Mouse (Mus musculus): ENCODE measurements around the gene Mthfd1l. TPM values are rescaled to one million over a fixed set of nuclear protein-coding genes. Genes with fewer than 3 reads are reported as not detected.

The Mthfd1l gene
- polyA plus RNA-seq, 1 experiment from 2014 or later = 13.0 TPM

GRCm38 (mm10) chr10:4143381-4143780, 170.5 kb downstream of the Mthfd1l start:
- Histone ChIP-seq H3K4me1 (peaks cover 16% of the 10 kb centered on the region; the same call in 1 of the 2 replicates), H3K27ac (replicated peaks) (no peak overlapping the region), H3K4me3 (no peak overlapping the region), H3K9me3 (no peaks in the 10 kb centered on the region), H3K9ac (no peak overlapping the region), H3K27me3 (replicated peaks) (no peaks in the 10 kb centered on the region), H3K4me2 (no peak overlapping the region), H3K36me3 (no peaks in the 10 kb centered on the region)
- no peak for ATAC-seq (ENCODE audit: extremely low read depth, insufficient number of reproducible peaks, low FRiP score, low TSS enrichment)
- 84% methylated on average over 1 of the region's 1 CpGs for WGBS

- H3K4me1 ChIP-seq = peaks cover 8% of the 10 kb centered on the region; the same call in 1 of the 2 replicates
- H3K27me3 ChIP-seq (replicated peaks) = no peaks in the 10 kb centered on the region
These were observed 172.3 kb downstream of the Mthfd1l start for GRCm38 (mm10) chr10:4145080-4145807.

GRCm38 (mm10) chr10:4146947-4147346, 174.0 kb downstream of the Mthfd1l start:
- Histone ChIP-seq H3K4me3 (no peak overlapping the region), H3K36me3 (peaks cover 15% of the 10 kb centered on the region), H3K27ac (replicated peaks) (no peak overlapping the region), H3K27me3 (replicated peaks) (no peaks in the 10 kb centered on the region), H3K9ac (no peak overlapping the region), H3K4me1 (peaks cover 8% of the 10 kb centered on the region; the same call in 1 of the 2 replicates), H3K9me3 (no peaks in the 10 kb centered on the region), H3K4me2 (no peak overlapping the region)
- no peak for ATAC-seq (ENCODE audit: extremely low read depth, insufficient number of reproducible peaks, low FRiP score, low TSS enrichment)
- 83% methylated on average over 4 of the region's 4 CpGs for WGBS

More at GRCm38 (mm10) chr10:4145080-4145807, 172.3 kb downstream of the Mthfd1l start:
- peaks cover 7% of the 10 kb centered on the region; the same call in 1 of the 2 replicates for H3K36me3 ChIP-seq
- no peak for ATAC-seq (ENCODE audit: extremely low read depth, insufficient number of reproducible peaks, low FRiP score, low TSS enrichment)
- H3K4me2 ChIP-seq = no peak overlapping the region
- H3K9ac ChIP-seq = no peak overlapping the region
- no peaks in the 10 kb centered on the region for H3K9me3 ChIP-seq
- 77% methylated on average over 16 of the region's 16 CpGs for WGBS
- no peak overlapping the region for H3K27ac ChIP-seq (replicated peaks)
- no peak overlapping the region for H3K4me3 ChIP-seq

- H3K27ac ChIP-seq (replicated peaks) = no peak overlapping the region
- no peak overlapping the region for H3K4me3 ChIP-seq
- ATAC-seq (ENCODE audit: extremely low read depth, insufficient number of reproducible peaks, low FRiP score, low TSS enrichment) = no peak
- H3K9ac ChIP-seq = no peak overlapping the region
- H3K4me1 ChIP-seq = peaks cover 10% of the 10 kb centered on the region; the same call in 1 of the 2 replicates
- peaks cover 15% of the 10 kb centered on the region for H3K36me3 ChIP-seq
- WGBS = 87% methylated on average over 4 of the region's 4 CpGs
- no peak overlapping the region for H3K4me2 ChIP-seq
- H3K9me3 ChIP-seq = no peaks in the 10 kb centered on the region
- no peaks in the 10 kb centered on the region for H3K27me3 ChIP-seq (replicated peaks)
These were observed 178.2 kb downstream of the Mthfd1l start for GRCm38 (mm10) chr10:4151159-4151558.

- ATAC-seq (ENCODE audit: extremely low read depth, insufficient number of reproducible peaks, low FRiP score, low TSS enrichment) = no peak
- H3K9ac ChIP-seq = no peak overlapping the region
- 77% methylated on average over 12 of the region's 12 CpGs for WGBS
- no peak overlapping the region for H3K4me3 ChIP-seq
- peaks cover 10% of the 10 kb centered on the region; the same call in 1 of the 2 replicates for H3K4me1 ChIP-seq
- peaks cover 21% of the 10 kb centered on the region for H3K36me3 ChIP-seq
- H3K27me3 ChIP-seq (replicated peaks) = no peaks in the 10 kb centered on the region
- no peak overlapping the region for H3K27ac ChIP-seq (replicated peaks)
- H3K9me3 ChIP-seq = no peaks in the 10 kb centered on the region
- H3K4me2 ChIP-seq = no peak overlapping the region
These were observed 179.2 kb downstream of the Mthfd1l start for GRCm38 (mm10) chr10:4151862-4152776.

- WGBS = 88% methylated on average over 4 of the region's 4 CpGs
- ATAC-seq (ENCODE audit: extremely low read depth, insufficient number of reproducible peaks, low FRiP score, low TSS enrichment) = no peak
- H3K9me3 ChIP-seq = no peaks in the 10 kb centered on the region
These were observed 180.1 kb downstream of the Mthfd1l start for GRCm38 (mm10) chr10:4153031-4153430.

GRCm38 (mm10) chr10:4154035-4154434, 181.1 kb downstream of the Mthfd1l start:
- 56% methylated on average over 6 of the region's 6 CpGs for WGBS
- ATAC-seq (ENCODE audit: extremely low read depth, insufficient number of reproducible peaks, low FRiP score, low TSS enrichment) = no peak
- Histone ChIP-seq H3K27me3 (replicated peaks) (no peaks in the 10 kb centered on the region), H3K4me3 (no peak overlapping the region), H3K9me3 (no peaks in the 10 kb centered on the region), H3K36me3 (peaks cover 17% of the 10 kb centered on the region), H3K9ac (no peak overlapping the region), H3K27ac (replicated peaks) (0 out of 2 replicates have a peak overlapping the region, but pooled peaks have one; percentile 12), H3K4me1 (peaks cover 10% of the 10 kb centered on the region; the same call in 1 of the 2 replicates), H3K4me2 (no peak overlapping the region)

More at GRCm38 (mm10) chr10:4153031-4153430, 180.1 kb downstream of the Mthfd1l start:
- Histone ChIP-seq H3K4me2 (no peak overlapping the region), H3K27me3 (replicated peaks) (no peaks in the 10 kb centered on the region), H3K4me3 (no peak overlapping the region), H3K27ac (replicated peaks) (no peak overlapping the region), H3K4me1 (peaks cover 10% of the 10 kb centered on the region; the same call in 1 of the 2 replicates), H3K9ac (no peak overlapping the region), H3K36me3 (peaks cover 21% of the 10 kb centered on the region)

GRCm38 (mm10) chr10:4155521-4155920, 182.6 kb downstream of the Mthfd1l start:
- Histone ChIP-seq H3K4me1 (peaks cover 20% of the 10 kb centered on the region), H3K4me3 (no peak overlapping the region), H3K9me3 (no peaks in the 10 kb centered on the region), H3K27me3 (replicated peaks) (no peaks in the 10 kb centered on the region), H3K4me2 (no peak overlapping the region), H3K27ac (replicated peaks) (no peak overlapping the region), H3K9ac (no peak overlapping the region), H3K36me3 (peaks cover 12% of the 10 kb centered on the region)
- ATAC-seq (ENCODE audit: extremely low read depth, insufficient number of reproducible peaks, low FRiP score, low TSS enrichment) = no peak
- WGBS = 72% methylated on average over 5 of the region's 5 CpGs

GRCm38 (mm10) chr10:4158533-4158932, 185.6 kb downstream of the Mthfd1l start:
- ATAC-seq (ENCODE audit: extremely low read depth, insufficient number of reproducible peaks, low FRiP score, low TSS enrichment) = no peak
- Histone ChIP-seq H3K4me1 (peaks cover 36% of the 10 kb centered on the region), H3K27ac (replicated peaks) (no peak overlapping the region), H3K9me3 (no peaks in the 10 kb centered on the region), H3K27me3 (replicated peaks) (no peaks in the 10 kb centered on the region), H3K4me3 (no peak overlapping the region), H3K4me2 (no peak overlapping the region), H3K9ac (no peak overlapping the region), H3K36me3 (peaks cover 6% of the 10 kb centered on the region)
- WGBS = 83% methylated on average over 5 of the region's 5 CpGs

GRCm38 (mm10) chr10:4159541-4160090, 186.7 kb downstream of the Mthfd1l start:
- Histone ChIP-seq H3K9ac (no peak overlapping the region), H3K4me1 (peaks cover 29% of the 10 kb centered on the region), H3K4me2 (no peak overlapping the region), H3K27ac (replicated peaks) (no peak overlapping the region), H3K9me3 (no peaks in the 10 kb centered on the region), H3K4me3 (no peak overlapping the region), H3K36me3 (peaks cover 6% of the 10 kb centered on the region), H3K27me3 (replicated peaks) (no peaks in the 10 kb centered on the region)
- WGBS = 66% methylated on average over 8 of the region's 8 CpGs
- ATAC-seq (ENCODE audit: extremely low read depth, insufficient number of reproducible peaks, low FRiP score, low TSS enrichment) = no peak

GRCm38 (mm10) chr10:4160242-4160785, 187.4 kb downstream of the Mthfd1l start:
- Histone ChIP-seq H3K27me3 (replicated peaks) (no peaks in the 10 kb centered on the region), H3K9me3 (no peaks in the 10 kb centered on the region), H3K9ac (no peak overlapping the region), H3K4me1 (peaks cover 26% of the 10 kb centered on the region), H3K36me3 (peaks cover 6% of the 10 kb centered on the region), H3K27ac (replicated peaks) (peak overlapping the region; percentile 29; the same call in 1 of the 2 replicates), H3K4me3 (no peak overlapping the region), H3K4me2 (peak overlapping the region; percentile 32)
- WGBS = 35% methylated on average over 13 of the region's 13 CpGs
- no peak for ATAC-seq (ENCODE audit: extremely low read depth, insufficient number of reproducible peaks, low FRiP score, low TSS enrichment)

All from heart, embryonic 13.5 days (tissue).